Mouse (Mus musculus) cerebellum, adult 2 months (tissue): ENCODE results near the gene Tmem202.

Source experiments
- CTCF ChIP-seq: fragments of 200-500 bp; IDR thresholded peaks from 2 replicates; pipeline ENCODE4 v1.5.1; 2011; ENCODE audit warnings: low read depth, mild to moderate bottlenecking, control low read depth, low read length, moderate library complexity, borderline replicate concordance; ENCODE audit not compliant: insufficient read depth
- POLR2A ChIP-seq: fragments of 200-500 bp; IDR thresholded peaks from 2 replicates; pipeline ENCODE4 v1.6.1; 2011; ENCODE audit warnings: low read length, control low read depth, borderline replicate concordance; ENCODE audit not compliant: insufficient read depth

DNA sequence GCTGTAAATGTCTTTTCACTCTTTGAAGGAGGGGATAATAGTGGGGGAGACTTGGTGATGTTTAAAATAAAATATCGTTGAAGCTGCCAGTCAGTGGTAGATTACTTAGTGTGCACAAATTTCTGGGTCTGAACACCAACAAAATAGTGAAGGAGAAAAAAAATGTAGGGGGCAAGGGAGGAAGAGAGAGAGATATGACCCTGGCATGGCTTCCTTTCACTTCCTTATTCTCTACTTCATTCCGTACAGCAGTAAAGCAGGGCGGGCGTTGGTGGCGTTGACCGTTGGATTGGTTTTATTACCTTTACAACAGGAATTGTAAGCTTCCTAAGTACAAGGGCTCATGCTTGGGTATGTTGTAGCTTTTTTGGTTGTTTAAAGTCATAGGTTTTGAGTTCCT is 2.0 kb upstream of the Tmem202 start:
- TF ChIP-seq CTCF = no peak
- TF ChIP-seq POLR2A = no peak
